8 mouse cellular contexts compared by ENCODE assay signal in the genomic region with DNA sequence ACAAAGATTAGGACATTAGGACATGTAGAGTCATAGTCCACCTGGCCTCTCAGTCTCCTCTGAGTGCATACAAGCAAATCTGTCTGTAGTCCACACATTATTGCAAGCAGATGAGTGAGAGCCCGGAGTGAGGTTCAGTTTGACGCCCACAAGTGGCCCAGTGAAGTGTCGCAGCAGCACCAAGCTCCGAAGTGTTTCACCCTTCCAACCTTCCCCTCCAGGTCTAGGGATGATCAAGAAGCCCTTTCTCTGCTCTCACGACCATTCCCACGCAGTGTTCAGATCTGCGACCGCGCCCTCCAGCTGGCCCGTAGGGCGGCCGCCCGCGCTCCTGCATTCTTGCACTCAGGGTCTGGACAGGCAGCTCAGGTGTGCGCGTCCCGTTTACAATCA. TPM values are rescaled to one million over a fixed set of nuclear protein-coding genes. Genes with fewer than 3 reads are reported as not detected.
DNase-seq lines count a peak whose midpoint lies in the region; ATAC-seq and TF ChIP-seq lines count a peak whose summit lies in the region.

No protein-coding gene starts in this region.

- peak overlapping the region; percentile 14; the same call in 1 of the 2 replicates for H3K4me3 ChIP-seq in thymus, adult 2 months (ENCODE audit: control insufficient read depth, insufficient read depth, low read length)
- H3K4me3 ChIP-seq in liver, embryonic 11.5 days (ENCODE audit: low read depth, low read length): peak overlapping the region; percentile 60

- no peak for ATAC-seq in liver, embryonic 11.5 days (replicated peaks; ENCODE audit: low FRiP score)

- peak; percentile 78 for DNase-seq in heart, adult 11 months
- DNase-seq in heart, adult 8-10 months (ENCODE audit: low spot score): no peak
- no peak for DNase-seq in thymus, adult 2 months
- DNase-seq in thymus, postnatal 4 days: no peak
- DNase-seq in liver, embryonic 11.5 days (ENCODE audit: low spot score): no peak
- DNase-seq in adrenal gland, adult 2 months: no peak
- no peak for DNase-seq in ovary, postnatal 36 days (ENCODE audit: low spot score)
- DNase-seq in cerebellum, adult 8-10 months: no peak

- H3K4me1 ChIP-seq in thymus, adult 2 months (replicated peaks; ENCODE audit: control insufficient read depth, insufficient read depth, low read length): peaks cover 5% of the 10 kb centered on the region; the same call in 1 of the 2 replicates
- H3K4me1 ChIP-seq in liver, embryonic 11.5 days (replicated peaks; ENCODE audit: control insufficient read depth, insufficient read depth, low read length): no peaks in the 10 kb centered on the region

- no peaks in the 10 kb centered on the region for H3K36me3 ChIP-seq in thymus, adult 2 months (ENCODE audit: control insufficient read depth, insufficient read depth, low read length)
- no peaks in the 10 kb centered on the region for H3K36me3 ChIP-seq in liver, embryonic 11.5 days (ENCODE audit: control insufficient read depth, insufficient read depth, low read length)

- H3K27ac ChIP-seq in thymus, adult 2 months (ENCODE audit: control insufficient read depth, insufficient read depth, low read length): no peak overlapping the region
- H3K27ac ChIP-seq in liver, embryonic 11.5 days (ENCODE audit: low read depth, low read length): no peak overlapping the region

- TF ChIP-seq POLR2A in thymus, adult 2 months (IDR thresholded peaks at IDR 0.05; ENCODE audit: control insufficient read depth, extremely low read depth, insufficient read depth, low read length, poor library complexity): no peak

- no peak for TF ChIP-seq CTCF in thymus, adult 2 months (IDR thresholded peaks at IDR 0.05; ENCODE audit: borderline replicate concordance, control insufficient read depth, extremely low read depth, insufficient read depth, low read length, poor library complexity)

- no peak overlapping the region for H3K9ac ChIP-seq in liver, embryonic 11.5 days (ENCODE audit: low read depth, low read length)

- H3K4me2 ChIP-seq in liver, embryonic 11.5 days: peak overlapping the region; percentile 89

- no peaks in the 10 kb centered on the region for H3K9me3 ChIP-seq in liver, embryonic 11.5 days (ENCODE audit: control insufficient read depth, low read length)

- H3K27me3 ChIP-seq in thymus, adult 2 months (ENCODE audit: control insufficient read depth, insufficient read depth, low read length): peaks cover 10% of the 10 kb centered on the region
- peaks cover 34% of the 10 kb centered on the region for H3K27me3 ChIP-seq in liver, embryonic 11.5 days (replicated peaks; ENCODE audit: control insufficient read depth, insufficient read depth, low read length)

- WGBS in thymus, adult 2 months: 5% methylated on average over 17 of the region's 17 CpGs
- under 1% methylated on average over 17 of the region's 17 CpGs for WGBS in liver, embryonic 11.5 days

RNA-seq across cellular contexts. Expression of a gene that starts 0.3 kb away (rescaled TPM):
- 1 to 10 TPM; 1.8 to 3.9 (median 2.5) TPM for total RNA-seq in heart, adult 8-10 months (2022)
- 0.57 and 0.87 TPM in 2 replicates for polyA plus RNA-seq in thymus, adult 2 months (2012; rRNA removed)
- polyA plus RNA-seq in liver, embryonic 11.5 days (2014; fragmentation: Nextera tagmentation; extraction: Ambion mirVana): 0.62 and 0.92 TPM in 2 replicates
- 1 to 10 TPM; 2.1 to 2.5 TPM for total RNA-seq in adrenal gland, adult 2 months (2021)
- 2.4 and 2.7 TPM in 2 replicates for polyA plus RNA-seq in adrenal gland, adult 2 months (2012; rRNA removed)
